Mouse (Mus musculus) liver, embryonic 15.5 days (tissue): ENCODE results near the gene Klk1b21. TPM values are rescaled to one million over a fixed set of nuclear protein-coding genes. Genes with fewer than 3 reads are reported as not detected.
"Not testable (repeated sequence)": the region's sequence is repeated elsewhere in the genome, so short reads cannot be mapped to it uniquely, and the experiment has no call there.

Experiments
- ATAC-seq: fragments of 200-750 bp; cut with Nextera tagmentation; 2 replicates; pipeline ENCODE4 v1.8.0; 2017; ENCODE audit warnings: moderate number of reproducible peaks, mild to moderate bottlenecking, moderate library complexity; ENCODE audit not compliant: insufficient read depth
- H3K27ac ChIP-seq: fragments of 300-500 bp; sonication (generic); replicated peaks from 2 replicates; pipeline ENCODE4 v1.5.1; 2015; ENCODE audit warnings: mild to moderate bottlenecking, inconsistent platforms
- H3K27me3 ChIP-seq: fragments of 300-500 bp; sonication (generic); 2 replicates; pipeline ENCODE4 v1.6.1; 2015; ENCODE audit warnings: mild to moderate bottlenecking, inconsistent platforms
- H3K36me3 ChIP-seq: fragments of 300-500 bp; sonication (generic); replicated peaks from 2 replicates; pipeline ENCODE4 v1.6.1; 2015; ENCODE audit warnings: moderate library complexity, mild to moderate bottlenecking, inconsistent platforms
- H3K4me1 ChIP-seq: fragments of 300-500 bp; sonication (generic); replicated peaks from 2 replicates; pipeline ENCODE4 v1.6.1; 2015; ENCODE audit warnings: inconsistent platforms
- H3K4me2 ChIP-seq: fragments of 300-500 bp; sonication (generic); 2 replicates; pipeline ENCODE4 v1.6.1; 2015; ENCODE audit warnings: moderate library complexity, mild to moderate bottlenecking, inconsistent platforms
- H3K4me3 ChIP-seq: fragments of 300-500 bp; sonication (generic); replicated peaks from 2 replicates; pipeline ENCODE4 v1.5.1; 2015; ENCODE audit warnings: mild to moderate bottlenecking, inconsistent platforms
- H3K9ac ChIP-seq: fragments of 300-500 bp; sonication (generic); 2 replicates; pipeline ENCODE4 v1.6.1; 2015; ENCODE audit warnings: moderate library complexity, mild to moderate bottlenecking, inconsistent platforms
- H3K9me3 ChIP-seq: fragments of 300-500 bp; sonication (generic); replicated peaks from 2 replicates; pipeline ENCODE4 v1.6.1; 2016; ENCODE audit warnings: inconsistent platforms
- WGBS: fragments of 180-500 bp; shearing (Covaris S2); methylation state at CpG from one replicate; pipeline ENCODE4 v1.1.7; 2015; ENCODE audit warnings: mixed read lengths; ENCODE audit not compliant: insufficient replicate concordance; 5-methylcytosine and 5-hydroxymethylcytosine counted together
- polyA plus RNA-seq: library from polyadenylated mRNA; unstranded; fragments of >200 nt; fragmentation: Nextera tagmentation; extraction: Ambion mirVana; gene quantifications from 2 replicates; pipeline ENCODE4 v1.2.1, GENCODE M21; 2015

The Klk1b21 gene
- not detected in 2 replicates for polyA plus RNA-seq

DNA sequence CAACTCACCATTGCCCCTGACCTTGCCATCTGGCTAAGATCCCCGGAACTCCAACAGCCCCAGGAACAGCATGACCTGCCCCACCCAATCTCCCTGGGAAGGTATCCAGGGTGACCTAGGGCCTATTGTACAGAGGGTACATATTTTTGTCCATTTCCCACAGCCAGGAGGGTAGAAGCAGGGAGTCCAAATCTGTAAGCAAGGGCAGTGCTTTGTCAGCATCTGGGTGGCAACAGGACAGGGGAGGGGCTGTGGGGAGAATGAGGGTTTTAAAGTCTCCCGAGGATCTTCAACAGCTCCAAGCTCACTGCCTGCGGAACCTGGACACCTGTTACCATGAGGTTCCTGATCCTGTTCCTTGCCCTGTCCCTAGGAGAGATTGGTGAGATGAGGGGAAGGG lies at the start of gene Klk1b21:
Gene Klk1b21, plus strand, starts transcription at position 301 of the 400 bp plus-strand sequence.
- not testable (repeated sequence) for H3K4me2 ChIP-seq, H3K9ac ChIP-seq, ATAC-seq, H3K27me3 ChIP-seq, H3K9me3 ChIP-seq, H3K36me3 ChIP-seq, H3K4me1 ChIP-seq, H3K4me3 ChIP-seq, H3K27ac ChIP-seq
- 58% methylated on average over 3 of the region's 3 CpGs for WGBS

DNA sequence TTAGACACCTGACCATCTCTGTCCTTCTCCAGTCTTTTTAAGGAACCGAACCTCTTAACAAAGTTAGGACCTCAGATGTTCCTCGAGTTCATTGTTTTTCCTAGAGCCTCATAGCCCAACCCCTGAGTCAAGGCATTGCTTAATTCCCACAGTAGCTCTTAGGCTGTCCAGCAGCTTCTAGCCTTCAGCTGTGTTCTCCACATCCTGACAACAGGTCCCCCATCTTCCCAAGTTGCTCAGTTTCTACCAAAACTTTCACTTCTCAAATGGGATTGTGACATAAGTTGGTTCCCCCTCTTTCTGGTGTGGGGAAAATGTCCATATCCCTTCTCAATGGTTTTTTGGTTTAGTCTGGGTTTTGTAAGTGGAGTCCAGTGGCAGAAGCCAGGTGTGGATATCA lies 30.0 kb upstream of the Klk1b21 start:
- WGBS: 46% methylated on average over 2 of the region's 2 CpGs
- ATAC-seq: no peak
- Histone ChIP-seq H3K27ac (no peak overlapping the region), H3K4me2 (no peak overlapping the region), H3K27me3 (no peaks in the 10 kb centered on the region), H3K9ac (no peak overlapping the region), H3K36me3 (no peaks in the 10 kb centered on the region), H3K4me3 (no peak overlapping the region), H3K4me1 (no peaks in the 10 kb centered on the region), H3K9me3 (no peaks in the 10 kb centered on the region)

DNA sequence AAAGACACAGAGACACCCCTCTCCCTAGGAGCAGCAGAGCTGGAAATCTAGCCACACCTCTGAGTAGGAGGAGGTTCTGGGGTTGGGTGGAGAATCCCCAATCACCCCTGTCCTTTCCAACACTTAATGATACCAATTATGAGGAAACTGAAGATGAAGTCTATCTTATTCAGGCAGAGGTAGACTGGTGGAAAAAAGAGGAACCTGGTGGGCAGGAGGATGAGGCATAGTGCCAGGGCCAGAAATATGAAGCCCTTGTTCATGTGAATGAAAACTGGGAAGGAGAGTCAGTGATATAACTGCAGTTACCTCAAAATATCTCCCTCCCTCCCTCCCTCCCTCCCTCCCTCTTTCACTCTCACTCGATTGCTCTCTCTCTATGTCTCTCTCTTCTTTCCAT lies 24.4 kb upstream of the Klk1b21 start:
- WGBS: 38% methylated on average over 1 of the region's 1 CpGs
- ATAC-seq: no peak
- H3K36me3 ChIP-seq: no peaks in the 10 kb centered on the region
- H3K9ac ChIP-seq: no peak overlapping the region
- H3K27ac ChIP-seq: no peak overlapping the region
- H3K4me2 ChIP-seq: no peak overlapping the region
- H3K9me3 ChIP-seq: no peaks in the 10 kb centered on the region
- H3K4me1 ChIP-seq: no peaks in the 10 kb centered on the region
- H3K27me3 ChIP-seq: no peaks in the 10 kb centered on the region
- no peak overlapping the region for H3K4me3 ChIP-seq

DNA sequence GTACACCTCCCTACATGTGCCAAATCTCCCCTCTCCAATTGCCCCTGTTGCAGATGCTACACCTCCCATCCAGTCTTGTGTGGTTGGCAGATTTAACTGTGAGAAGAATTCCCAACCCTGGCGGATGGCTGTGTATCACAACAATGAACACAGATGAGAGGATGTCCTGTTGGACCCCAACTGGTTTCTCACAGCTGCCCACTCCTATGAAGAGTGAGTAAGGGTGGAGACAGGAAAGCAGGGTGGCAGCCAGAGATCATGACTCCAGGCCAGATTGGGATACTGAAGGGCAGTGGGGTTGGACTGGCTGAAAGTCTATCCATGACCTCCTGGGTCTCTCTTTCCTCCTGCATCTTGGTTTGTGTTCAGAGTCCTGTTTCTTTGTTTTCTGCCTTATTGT lies 6.0 kb upstream of the Klk1b21 start:
- Histone ChIP-seq H3K4me2 (no peak overlapping the region), H3K9me3 (no peaks in the 10 kb centered on the region), H3K9ac (no peak overlapping the region), H3K4me3 (no peak overlapping the region), H3K36me3 (no peaks in the 10 kb centered on the region), H3K4me1 (no peaks in the 10 kb centered on the region), H3K27ac (no peak overlapping the region), H3K27me3 (no peaks in the 10 kb centered on the region)
- WGBS: 53% methylated on average over 1 of the region's 1 CpGs
- no peak for ATAC-seq

DNA sequence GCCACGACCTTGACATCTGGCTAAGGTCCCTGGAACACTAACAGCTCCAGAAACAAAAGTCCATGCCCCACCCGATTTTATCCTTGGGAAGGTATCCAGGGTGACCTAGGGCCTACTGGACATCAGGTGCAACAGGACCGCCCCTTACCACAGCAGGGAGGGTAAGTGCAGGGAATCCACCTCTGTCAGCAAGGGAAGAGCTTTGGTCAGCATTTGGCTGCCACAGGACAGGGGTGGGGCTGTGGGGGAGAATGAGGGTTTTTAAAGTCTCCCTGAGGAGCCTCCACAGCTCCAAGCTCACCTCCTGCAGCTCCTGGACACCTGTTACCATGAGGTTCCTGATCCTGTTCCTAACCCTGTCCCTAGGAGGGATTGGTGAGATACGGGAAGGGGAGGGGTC lies 10.2 kb downstream of the Klk1b21 start, which contains the start of gene Klk1b22:
Gene Klk1b22, plus strand, starts transcription at position 301 of the 400 bp plus-strand sequence.
- WGBS: 44% methylated on average over 4 of the region's 4 CpGs
- H3K27ac ChIP-seq: no peak within 1 kb of the TSS
- no peaks in the 10 kb centered on the region for H3K9me3 ChIP-seq
- no peaks in the 10 kb centered on the region for H3K36me3 ChIP-seq
- no peak within 1 kb of the TSS for H3K4me3 ChIP-seq
- H3K4me1 ChIP-seq: no peaks in the 10 kb centered on the region
- H3K9ac ChIP-seq: no peak within 1 kb of the TSS
- ATAC-seq: no peak
- H3K27me3 ChIP-seq: no peaks in the 10 kb centered on the region
- no peak within 1 kb of the TSS for H3K4me2 ChIP-seq

DNA sequence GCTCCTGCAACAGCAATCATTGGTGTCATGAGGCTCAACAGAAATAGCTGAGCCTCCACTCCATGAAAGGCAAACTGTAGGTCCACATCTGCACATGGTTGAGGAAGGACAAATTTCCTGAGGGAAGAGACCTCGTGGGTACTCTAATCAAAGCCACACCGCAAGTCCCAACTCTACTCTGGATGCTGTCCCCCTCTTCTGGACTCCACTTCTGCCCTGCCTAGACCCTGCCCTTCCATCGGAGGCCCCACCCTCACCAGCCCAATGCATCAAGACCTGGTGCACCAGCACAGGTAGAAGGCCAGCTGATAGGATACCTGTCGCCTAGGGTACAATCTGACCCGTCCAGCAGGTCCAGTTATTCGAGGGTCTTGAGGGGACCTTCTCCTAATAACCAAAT lies 21.3 kb downstream of the Klk1b21 start:
- H3K4me2 ChIP-seq: no peak overlapping the region
- 60% methylated on average over 6 of the region's 6 CpGs for WGBS

DNA sequence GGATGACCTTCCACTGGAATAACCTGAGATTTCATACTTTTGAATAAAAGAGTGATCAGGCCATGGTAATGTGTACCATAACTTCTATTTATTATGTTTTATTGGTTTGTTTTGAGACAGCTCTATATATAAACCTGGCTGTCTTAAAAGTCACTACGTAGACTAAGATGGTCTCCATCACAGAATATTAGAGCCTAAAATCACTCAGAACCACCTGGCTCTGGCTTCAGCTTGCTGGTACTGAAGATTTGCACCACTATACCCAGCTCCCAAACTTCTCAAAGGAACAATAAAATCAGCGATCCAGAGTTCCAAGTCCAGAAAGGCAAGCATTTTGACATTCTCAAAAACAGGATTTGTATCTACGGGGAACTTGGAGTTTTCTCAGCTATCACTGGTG lies 34.3 kb downstream of the Klk1b21 start, which contains the start of gene Klk1b16:
Gene Klk1b16, plus strand, starts transcription at position 301 of the 400 bp plus-strand sequence.
- WGBS: 66% methylated on average over 3 of the region's 3 CpGs
- Histone ChIP-seq H3K36me3 (no peaks in the 10 kb centered on the region), H3K4me3 (no peak within 1 kb of the TSS), H3K4me1 (no peaks in the 10 kb centered on the region), H3K27me3 (no peaks in the 10 kb centered on the region), H3K9ac (no peak within 1 kb of the TSS), H3K27ac (no peak within 1 kb of the TSS), H3K9me3 (no peaks in the 10 kb centered on the region), H3K4me2 (no peak within 1 kb of the TSS)
- ATAC-seq: no peak

More for the DNA sequence above, 21.3 kb downstream of the Klk1b21 start:
- H3K27me3 ChIP-seq: no peaks in the 10 kb centered on the region
- no peaks in the 10 kb centered on the region for H3K4me1 ChIP-seq
- H3K4me3 ChIP-seq: no peak overlapping the region
- H3K27ac ChIP-seq: no peak overlapping the region
- H3K9me3 ChIP-seq: no peaks in the 10 kb centered on the region
- H3K36me3 ChIP-seq: no peaks in the 10 kb centered on the region
- no peak overlapping the region for H3K9ac ChIP-seq
- no peak for ATAC-seq

Other genes starting within 250 kb of the Klk1b21 start
- gene Klk4, start 221.2 kb upstream of the Klk1b21 start, polyA plus RNA-seq: not detected in 2 replicates
- gene Klk15, start 168.6 kb upstream of the Klk1b21 start, polyA plus RNA-seq: not detected in 2 replicates
- gene Klk1b8, start 151.7 kb upstream of the Klk1b21 start, polyA plus RNA-seq: not detected in 2 replicates
- not detected in 2 replicates for gene Klk1b1, start 135.6 kb upstream of the Klk1b21 start, polyA plus RNA-seq
- gene Klk1b9, start 126.3 kb upstream of the Klk1b21 start, polyA plus RNA-seq: not detected in 2 replicates
- gene Klk1b11, start 106.5 kb upstream of the Klk1b21 start, polyA plus RNA-seq: not detected in 2 replicates
- gene Klk1b26, start 90.2 kb upstream of the Klk1b21 start, polyA plus RNA-seq: 0.12 and 0.14 TPM in 2 replicates
- not detected in 2 replicates for gene Klk1b27, start 50.0 kb upstream of the Klk1b21 start, polyA plus RNA-seq
- gene Klk1b22, start 10.3 kb downstream of the Klk1b21 start, polyA plus RNA-seq: not detected in 2 replicates
- not detected in 2 replicates for gene Klk1b16, start 34.4 kb downstream of the Klk1b21 start, polyA plus RNA-seq
- not detected in 2 replicates for gene Klk1b24, start 85.9 kb downstream of the Klk1b21 start, polyA plus RNA-seq
- not detected in 2 replicates for gene Klk1b3, start 95.9 kb downstream of the Klk1b21 start, polyA plus RNA-seq
- not detected in 2 replicates for gene Klk1b4, start 105.1 kb downstream of the Klk1b21 start, polyA plus RNA-seq
- gene Klk1b5, start 113.6 kb downstream of the Klk1b21 start, polyA plus RNA-seq: not detected in 2 replicates
- 0.16 TPM in 1 of 2 replicates, not detected in the other for gene Klk1, start 123.0 kb downstream of the Klk1b21 start, polyA plus RNA-seq
- gene Gm36864, start 133.8 kb downstream of the Klk1b21 start, polyA plus RNA-seq: 0.07 TPM in 1 of 2 replicates, not detected in the other
- gene 1700028J19Rik, start 144.4 kb downstream of the Klk1b21 start, polyA plus RNA-seq: 0.94 and 1.2 TPM in 2 replicates
- 28.0 and 30.3 TPM in 2 replicates for gene 2410002F23Rik, start 144.4 kb downstream of the Klk1b21 start, polyA plus RNA-seq
- 0.14 TPM in 1 of 2 replicates, not detected in the other for gene Acp4, start 155.1 kb downstream of the Klk1b21 start, polyA plus RNA-seq
- not detected in 2 replicates for gene Gm15517, start 159.1 kb downstream of the Klk1b21 start, polyA plus RNA-seq
- 0.54 and 0.63 TPM in 2 replicates for gene Clec11a, start 204.6 kb downstream of the Klk1b21 start, polyA plus RNA-seq
- gene Shank1, start 207.9 kb downstream of the Klk1b21 start, polyA plus RNA-seq: 0.05 and 0.06 TPM in 2 replicates